Mouse (Mus musculus) forebrain, embryonic 13.5 days (tissue): ENCODE measurements at regions not wholly inside any gene's neighbourhood (a gene's known extent, or its start where the extent isn't known, plus 50 kb on each side); places are given as distances from the start of the nearest gene placed in this dataset.

Experiments used
- ATAC-seq: fragments of 200-750 bp; cut with Nextera tagmentation; 2 replicates; pipeline ENCODE4 v1.8.0; 2017
- H3K27ac ChIP-seq: fragments of 300-500 bp; sonication (generic); 2 replicates; pipeline ENCODE4 v1.5.1; 2015; ENCODE audit warnings: inconsistent platforms, mild to moderate bottlenecking, moderate library complexity
- H3K27me3 ChIP-seq: fragments of 300-500 bp; sonication (generic); 2 replicates; pipeline ENCODE4 v1.6.1; 2015; ENCODE audit warnings: mild to moderate bottlenecking, inconsistent platforms
- H3K36me3 ChIP-seq: fragments of 300-500 bp; sonication (generic); 2 replicates; pipeline ENCODE4 v1.6.1; 2015; ENCODE audit warnings: mild to moderate bottlenecking, inconsistent platforms; ENCODE audit not compliant: poor library complexity, severe bottlenecking
- H3K4me1 ChIP-seq: fragments of 300-500 bp; sonication (generic); 2 replicates; pipeline ENCODE4 v1.6.1; 2015; ENCODE audit warnings: inconsistent platforms
- H3K4me2 ChIP-seq: fragments of 300-500 bp; sonication (generic); 2 replicates; pipeline ENCODE4 v1.6.1; 2015; ENCODE audit warnings: inconsistent platforms, mild to moderate bottlenecking, moderate library complexity
- H3K4me3 ChIP-seq: fragments of 300-500 bp; sonication (generic); 2 replicates; pipeline ENCODE4 v1.5.1; 2015; ENCODE audit warnings: mild to moderate bottlenecking, inconsistent platforms
- H3K9ac ChIP-seq: fragments of 300-500 bp; sonication (generic); 2 replicates; pipeline ENCODE4 v1.6.1; 2015; ENCODE audit warnings: mild to moderate bottlenecking, inconsistent platforms
- H3K9me3 ChIP-seq: fragments of 300-500 bp; sonication (generic); replicated peaks from 2 replicates; pipeline ENCODE4 v1.6.1; 2016; ENCODE audit warnings: inconsistent platforms
- WGBS: fragments of 180-500 bp; shearing (Covaris S2); methylation state at CpG from one replicate; pipeline ENCODE4 v1.1.7; 2015; 5-methylcytosine and 5-hydroxymethylcytosine counted together

GRCm38 (mm10) chr7:74669110-74669509 lies 114.5 kb upstream of the Slco3a1 start:
- Histone ChIP-seq H3K4me1 (no peaks in the 10 kb centered on the region), H3K9ac (no peak overlapping the region), H3K9me3 (no peaks in the 10 kb centered on the region), H3K36me3 (no peaks in the 10 kb centered on the region), H3K4me3 (no peak overlapping the region), H3K27me3 (no peaks in the 10 kb centered on the region), H3K27ac (no peak overlapping the region), H3K4me2 (no peak overlapping the region)
- no peak for ATAC-seq

GRCm38 (mm10) chr7:74667106-74667505 lies 112.5 kb upstream of the Slco3a1 start:
- Histone ChIP-seq H3K4me3 (no peak overlapping the region), H3K4me2 (no peak overlapping the region), H3K9me3 (no peaks in the 10 kb centered on the region), H3K27me3 (no peaks in the 10 kb centered on the region), H3K4me1 (no peaks in the 10 kb centered on the region), H3K9ac (no peak overlapping the region), H3K27ac (no peak overlapping the region), H3K36me3 (no peaks in the 10 kb centered on the region)
- 58% methylated on average over 3 of the region's 3 CpGs for WGBS
- no peak for ATAC-seq

- no peak overlapping the region for H3K9ac ChIP-seq
- no peaks in the 10 kb centered on the region for H3K9me3 ChIP-seq
- no peak for ATAC-seq
- no peaks in the 10 kb centered on the region for H3K27me3 ChIP-seq
- H3K36me3 ChIP-seq: no peaks in the 10 kb centered on the region
- H3K27ac ChIP-seq: no peak overlapping the region
- H3K4me1 ChIP-seq: no peaks in the 10 kb centered on the region
- 95% methylated on average over 1 of the region's 1 CpGs for WGBS
- no peak overlapping the region for H3K4me3 ChIP-seq
- H3K4me2 ChIP-seq: no peak overlapping the region
Measured at GRCm38 (mm10) chr7:74663820-74664219, 109.2 kb upstream of the Slco3a1 start.

GRCm38 (mm10) chr7:74647310-74647709 lies 92.7 kb upstream of the Slco3a1 start:
- no peak overlapping the region for H3K27ac ChIP-seq
- no peaks in the 10 kb centered on the region for H3K36me3 ChIP-seq
- no peak overlapping the region for H3K4me2 ChIP-seq
- no peaks in the 10 kb centered on the region for H3K9me3 ChIP-seq
- no peaks in the 10 kb centered on the region for H3K27me3 ChIP-seq
- no peak overlapping the region for H3K4me3 ChIP-seq
- 81% methylated on average over 2 of the region's 2 CpGs for WGBS
- H3K4me1 ChIP-seq: no peaks in the 10 kb centered on the region
- no peak for ATAC-seq
- H3K9ac ChIP-seq: no peak overlapping the region

DNA sequence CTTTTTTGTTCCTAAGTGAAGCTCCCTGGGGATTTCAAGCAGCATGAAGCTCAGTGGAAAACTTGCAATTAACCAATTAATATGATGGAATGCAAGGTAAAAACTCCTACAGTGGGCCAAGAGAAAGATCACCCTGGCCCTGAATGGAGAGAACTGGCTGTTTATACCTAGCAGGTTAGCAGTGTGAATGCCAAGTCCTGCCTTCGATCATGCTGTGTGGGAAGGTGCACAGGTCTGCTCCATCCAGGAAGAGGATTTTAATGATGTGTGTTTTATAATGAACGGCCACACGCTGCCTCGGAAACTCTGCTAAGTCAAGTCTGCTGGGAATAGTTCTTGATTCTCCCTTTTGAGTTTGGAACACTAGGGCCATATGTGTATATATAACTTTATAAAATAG lies 85.6 kb upstream of the Slco3a1 start:
- no peaks in the 10 kb centered on the region for H3K9me3 ChIP-seq
- H3K27ac ChIP-seq: no peak overlapping the region
- no peaks in the 10 kb centered on the region for H3K4me1 ChIP-seq
- H3K36me3 ChIP-seq: no peaks in the 10 kb centered on the region
- H3K4me3 ChIP-seq: no peak overlapping the region
- no peaks in the 10 kb centered on the region for H3K27me3 ChIP-seq
- H3K4me2 ChIP-seq: no peak overlapping the region
- no peak overlapping the region for H3K9ac ChIP-seq
- WGBS: 88% methylated on average over 4 of the region's 4 CpGs
- ATAC-seq: no peak

GRCm38 (mm10) chr7:74632217-74632616 lies 77.6 kb upstream of the Slco3a1 start:
- ATAC-seq: no peak
- Histone ChIP-seq H3K4me2 (no peak overlapping the region), H3K9me3 (no peaks in the 10 kb centered on the region), H3K4me3 (no peak overlapping the region), H3K4me1 (no peaks in the 10 kb centered on the region), H3K36me3 (no peaks in the 10 kb centered on the region), H3K9ac (no peak overlapping the region), H3K27me3 (no peaks in the 10 kb centered on the region), H3K27ac (no peak overlapping the region)
- WGBS: 90% methylated on average over 8 of the region's 8 CpGs

DNA sequence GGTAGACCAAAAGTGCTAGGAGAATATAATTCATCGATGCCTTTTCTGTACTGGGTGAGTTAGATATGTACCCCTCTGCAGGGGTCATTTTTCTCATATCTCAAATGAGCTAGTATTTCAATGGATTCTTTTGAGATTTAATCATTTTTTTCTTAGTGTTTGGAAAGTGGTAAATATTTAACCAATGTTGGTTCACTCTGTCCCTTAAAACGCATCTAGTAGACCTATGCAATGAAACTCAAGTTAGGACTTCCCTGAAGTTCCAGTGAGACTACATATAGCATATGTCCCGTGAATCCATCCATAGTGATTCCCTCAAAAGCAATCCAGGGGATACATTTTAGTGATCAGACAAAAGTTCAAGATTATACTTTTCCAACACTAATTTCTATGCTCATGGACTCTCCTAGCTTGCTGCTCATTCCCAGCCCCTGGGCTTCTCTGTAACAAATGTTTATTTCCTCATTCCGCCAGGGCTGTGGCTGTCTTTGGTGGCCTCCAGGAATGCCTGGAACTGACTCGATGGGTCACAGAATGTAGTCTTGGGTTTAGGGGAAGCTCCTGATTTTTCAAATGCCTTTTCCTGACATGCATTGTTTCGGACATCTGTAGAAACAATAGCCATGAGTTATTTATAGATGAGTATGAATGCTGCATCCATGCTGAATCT lies 74.4 kb upstream of the Slco3a1 start:
- Histone ChIP-seq H3K9me3 (no peaks in the 10 kb centered on the region), H3K4me3 (no peak overlapping the region), H3K9ac (no peak overlapping the region), H3K4me1 (no peaks in the 10 kb centered on the region), H3K27me3 (no peaks in the 10 kb centered on the region), H3K36me3 (no peaks in the 10 kb centered on the region), H3K27ac (no peak overlapping the region), H3K4me2 (no peak overlapping the region)
- ATAC-seq: no peak
- 90% methylated on average over 6 of the region's 6 CpGs for WGBS
